Mouse (Mus musculus): ENCODE results near the gene Mid1ip1. TPM values are rescaled to one million over a fixed set of nuclear protein-coding genes. Genes with fewer than 3 reads are reported as not detected.

Mid1ip1 gene
- total and polyA plus RNA-seq, 3 experiments: 37.1 to 51.2 (median 41.5) TPM

DNA sequence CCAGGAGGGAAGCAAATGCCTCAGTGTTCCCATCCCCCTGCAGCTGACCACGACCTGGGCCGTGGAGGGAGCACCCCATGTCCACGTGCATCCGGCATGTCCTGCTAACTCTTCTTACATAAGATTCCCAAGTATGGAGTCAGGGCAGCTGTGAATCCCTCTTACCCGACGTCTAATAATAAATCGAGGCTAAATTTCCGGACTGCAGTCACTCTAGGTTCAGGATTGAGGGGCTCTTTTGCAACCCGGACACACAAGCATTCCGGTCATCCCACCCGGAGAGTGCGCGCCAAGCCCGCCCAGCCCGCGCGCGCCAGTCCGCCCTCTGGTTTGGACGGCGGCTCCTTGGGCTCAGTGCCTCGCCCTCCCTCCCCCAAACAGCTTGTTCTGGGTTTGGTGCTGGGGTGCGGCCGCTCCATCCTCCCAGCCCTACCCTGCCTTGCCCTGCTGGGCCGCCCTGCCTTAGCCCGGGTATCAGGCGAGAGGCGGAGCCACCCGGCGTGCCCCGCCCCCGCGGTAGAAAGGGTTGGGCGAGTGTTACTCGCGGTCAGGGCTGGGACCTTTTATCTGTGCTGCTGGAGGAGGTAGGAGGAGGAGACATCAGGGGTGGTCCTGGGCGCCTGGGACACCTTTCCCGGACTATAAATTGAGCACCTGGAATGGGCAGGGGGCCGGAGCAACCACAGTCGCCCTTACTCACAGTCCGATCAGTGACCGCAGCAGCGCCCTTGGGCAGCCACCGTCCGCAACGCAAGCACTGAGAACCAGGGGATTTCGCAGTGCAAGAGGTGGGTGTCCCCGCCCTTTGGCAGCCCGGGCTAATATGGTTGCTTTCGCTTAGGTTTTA lies 2.3 kb downstream of the Mid1ip1 start:
- dilution Hi-C loops (cut with MboI; ENCODE audit: extremely low pct_ligation_motif_present, extremely low pct_unique_long_range_greater_than_20kb, low sequenced_read_pairs) (no loop called here), in situ Hi-C loops (cut with MboI; ENCODE audit: low pct_ligation_motif_present, low pct_unique_long_range_greater_than_20kb, low sequenced_read_pairs) (no loop called here)
- TF ChIP-seq PAX5 (IDR thresholded peaks at IDR 0.05; ENCODE audit: low read length): no peak
- peak; percentile 42; the same call in 1 of the 2 replicates for TF ChIP-seq MAX (IDR thresholded peaks at IDR 0.05; ENCODE audit: low read length)
- TF ChIP-seq SIN3A (IDR thresholded peaks at IDR 0.05; ENCODE audit: low read length): peak; percentile 57; the same call in 1 of the 2 replicates
- no peak for TF ChIP-seq ZC3H11A (IDR thresholded peaks at IDR 0.05; ENCODE audit: low read depth, low read length)
- TF ChIP-seq ZNF384 (IDR thresholded peaks at IDR 0.05; ENCODE audit: low read depth, low read length): no peak
- TF ChIP-seq RAD21 (IDR thresholded peaks at IDR 0.05; ENCODE audit: low read depth, low read length): no peak
- TF ChIP-seq USF2 (conservative IDR thresholded peaks at IDR 0.05; ENCODE audit: low read depth, low read length): no peak
- no peak for TF ChIP-seq ZKSCAN1 (IDR thresholded peaks at IDR 0.05; ENCODE audit: borderline replicate concordance, low read depth, low read length)
- TF ChIP-seq KAT2A (IDR thresholded peaks at IDR 0.05; ENCODE audit: insufficient replicate concordance, low read length): no peak
- peak; percentile 59 for TF ChIP-seq NELFE (IDR thresholded peaks at IDR 0.05; ENCODE audit: low read depth, low read length)
- TF ChIP-seq CHD1 (IDR thresholded peaks at IDR 0.05; ENCODE audit: low read depth, low read length): no peak
- TF ChIP-seq IRF4 (IDR thresholded peaks at IDR 0.05; ENCODE audit: low read depth, low read length): no peak
- TF ChIP-seq POLR2A (IDR thresholded peaks at IDR 0.05; ENCODE audit: low read depth, low read length): peak; percentile 68
- TF ChIP-seq MXI1 (IDR thresholded peaks at IDR 0.05; ENCODE audit: low read depth, low read length): no peak; the same call in 1 of the 2 replicates
- TF ChIP-seq RCOR1 (conservative IDR thresholded peaks at IDR 0.05; ENCODE audit: low read depth, low read length): no peak
- peak; percentile 18; the same call in 1 of the 2 replicates for TF ChIP-seq CHD2 (IDR thresholded peaks at IDR 0.05; ENCODE audit: low read length)
- peak; percentile 75; the same call in 1 of the 2 replicates for TF ChIP-seq MYC (IDR thresholded peaks at IDR 0.05; ENCODE audit: low read depth, low read length)
- no peak for TF ChIP-seq E2F4 (IDR thresholded peaks at IDR 0.05; ENCODE audit: insufficient replicate concordance, low read depth, low read length)
- TF ChIP-seq POLR2AphosphoS2 (IDR thresholded peaks at IDR 0.05; ENCODE audit: low read depth, low read length): no peak
- TF ChIP-seq JUND (conservative IDR thresholded peaks at IDR 0.05; ENCODE audit: low read depth, low read length): no peak
- TF ChIP-seq JUN (IDR thresholded peaks at IDR 0.05; ENCODE audit: insufficient read depth, low read depth, low read length): no peak
- 0 out of 2 replicates have a peak, but pooled peaks have one; percentile 26 for TF ChIP-seq NRF1 (IDR thresholded peaks at IDR 0.05; ENCODE audit: low read depth, low read length)
- TF ChIP-seq MAFK (IDR thresholded peaks at IDR 0.05; ENCODE audit: insufficient replicate concordance, low read length): no peak
- no peak for TF ChIP-seq SMC3 (IDR thresholded peaks at IDR 0.05; ENCODE audit: low read depth, low read length)
- 0 out of 2 replicates have a peak, but pooled peaks have one; percentile 53 for TF ChIP-seq TBP (conservative IDR thresholded peaks at IDR 0.05; ENCODE audit: low read depth, low read length)
- no peak for TF ChIP-seq MAZ (IDR thresholded peaks at IDR 0.05; ENCODE audit: low read depth, low read length)
- TF ChIP-seq EP300 (IDR thresholded peaks at IDR 0.05; ENCODE audit: low read length): no peak
- TF ChIP-seq BHLHE40 (IDR thresholded peaks at IDR 0.05; ENCODE audit: low read depth, low read length): peak; percentile 44; the same call in 1 of the 2 replicates
- no peak for TF ChIP-seq CTCF (conservative IDR thresholded peaks at IDR 0.05 in 1 of 2, IDR thresholded peaks at IDR 0.05 in 1 of 2; ENCODE audit: low read depth in 2 of 2, low read length in 2 of 2)
- TF ChIP-seq ELF1 (IDR thresholded peaks at IDR 0.05; ENCODE audit: low read depth, low read length): no peak
- TF ChIP-seq ETS1 (conservative IDR thresholded peaks at IDR 0.05; ENCODE audit: low read depth, low read length): no peak
- TF ChIP-seq MEF2A (IDR thresholded peaks at IDR 0.05; ENCODE audit: borderline replicate concordance, low read depth, low read length): no peak
- TF ChIP-seq USF1 (IDR thresholded peaks at IDR 0.05; ENCODE audit: low read depth, low read length): no peak
- peak; percentile 8; the same call in 1 of the 2 replicates for TF ChIP-seq UBTF (IDR thresholded peaks at IDR 0.05; ENCODE audit: low read depth, low read length)
- TF ChIP-seq HCFC1 (IDR thresholded peaks at IDR 0.05; ENCODE audit: low read depth, low read length): peak; percentile 51
- peak; percentile 59 for TF ChIP-seq ZMIZ1 (IDR thresholded peaks at IDR 0.05; ENCODE audit: low read depth, low read length)
- no peak for TF ChIP-seq GABPA (IDR thresholded peaks at IDR 0.05; ENCODE audit: insufficient replicate concordance, low read depth, low read length)
- peak; percentile 43; the same call in 1 of the 2 replicates for TF ChIP-seq TCF12 (IDR thresholded peaks at IDR 0.05; ENCODE audit: low read depth, low read length)
- H3K36me3 ChIP-seq (replicated peaks in 1 of 2; ENCODE audit: control insufficient read depth in 1 of 2, insufficient read depth in 1 of 2, low read length in 1 of 2): no peaks in the 10 kb centered on the region
- H3K4me1 ChIP-seq (ENCODE audit: control insufficient read depth in 1 of 2, insufficient read depth in 2 of 2): peaks cover 0 to 11% of the 10 kb centered on the region in 2 experiments; a peak in 1 of 4 replicates
- peaks cover 8% of the 10 kb centered on the region; the same call in 1 of the 2 replicates for H3K79me2 ChIP-seq (replicated peaks; ENCODE audit: control insufficient read depth, extremely low read depth, insufficient read depth, poor library complexity, severe bottlenecking)
- H3K4me3 ChIP-seq (replicated peaks in 1 of 3; ENCODE audit: low read depth in 2 of 3, low read length in 2 of 3, poor library complexity in 1 of 3): peak overlapping the region; percentile 54 to 98 (median 67)
- H3K9me3 ChIP-seq (replicated peaks; ENCODE audit: low read length): no peaks in the 10 kb centered on the region
- H3K27ac ChIP-seq (ENCODE audit: insufficient read depth, low read depth): peak overlapping the region; percentile 74
- DNase-seq (ENCODE audit: extremely low read depth): peak; percentile 74
- H3K4me2 ChIP-seq (ENCODE audit: insufficient read depth, low read depth, poor library complexity, severe bottlenecking): peak overlapping the region; percentile 72
- peak overlapping the region; percentile 92 for H3K9ac ChIP-seq (ENCODE audit: insufficient read depth, low read depth)
- H3K27me3 ChIP-seq (replicated peaks): no peaks in the 10 kb centered on the region

All from CH12.LX (cell line).